Mouse (Mus musculus) thymus, adult 2 months (tissue): ENCODE data around the gene Gata5.

ENCODE experiments used
- CTCF ChIP-seq: fragments of 200-500 bp; IDR thresholded peaks from 2 replicates; pipeline ENCODE4 v1.5.1; 2012; ENCODE audit warnings: mild to moderate bottlenecking, control low read depth, low read length, moderate library complexity, borderline replicate concordance; ENCODE audit not compliant: control insufficient read depth, poor library complexity, insufficient read depth; ENCODE audit errors: extremely low read depth
- POLR2A ChIP-seq: fragments of 200-500 bp; IDR thresholded peaks from 2 replicates; pipeline ENCODE4 v1.6.1; 2012; ENCODE audit warnings: mild to moderate bottlenecking, low read length, control low read depth, moderate library complexity; ENCODE audit not compliant: control insufficient read depth, poor library complexity, insufficient read depth; ENCODE audit errors: extremely low read depth

GRCm38 (mm10) chr2:180333778-180334550, 535 bp downstream of the Gata5 start:
- TF ChIP-seq POLR2A (no peak), CTCF (no peak)
